Mouse (Mus musculus) R1 (cell line): Measurements from ENCODE around the gene Nacc2.

Source experiments
- DNase-seq: peaks from one replicate; pipeline ENCODE4 v3.0.0-alpha.2; 2018; ENCODE audit warnings: low read depth, low spot score

Nacc2 gene

GRCm38 (mm10) chr2:26055747-26056102, 67.3 kb downstream of the Nacc2 start:
- DNase-seq, result no peak

DNA sequence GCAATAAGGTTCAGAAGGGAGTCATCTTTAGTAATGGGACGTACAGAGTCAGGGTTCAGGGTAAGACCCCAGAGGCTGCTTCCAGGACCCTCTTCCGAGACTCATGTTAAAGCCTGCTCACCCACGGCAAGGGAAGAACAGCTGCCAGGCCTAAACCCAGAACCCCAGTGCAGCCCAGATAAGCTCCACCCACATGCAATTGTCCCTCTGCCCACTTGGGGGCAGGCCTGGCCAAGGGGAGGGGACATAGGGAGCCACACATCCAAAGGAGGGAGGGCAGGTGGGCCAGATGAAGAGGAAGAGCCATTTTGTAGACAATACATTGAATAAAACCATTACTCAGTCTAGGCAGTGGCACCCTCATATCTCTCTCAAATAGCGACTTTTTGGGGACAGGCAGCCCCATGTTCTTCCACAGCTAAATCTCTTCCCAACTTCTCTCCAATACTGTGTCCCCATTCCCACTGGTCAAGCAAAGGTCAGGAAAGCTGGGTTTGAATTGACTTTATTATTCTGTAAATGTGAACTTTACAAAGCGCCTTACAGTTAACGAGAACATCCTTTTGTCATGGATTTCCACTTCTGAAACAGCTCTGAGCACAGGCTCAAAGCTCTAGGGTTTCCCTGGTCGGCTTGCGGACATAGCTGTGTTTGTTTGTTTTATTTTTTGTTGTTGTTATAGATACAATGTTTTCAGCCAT, 67.8 kb downstream of the Nacc2 start:
- peak; percentile 95 for DNase-seq

DNA sequence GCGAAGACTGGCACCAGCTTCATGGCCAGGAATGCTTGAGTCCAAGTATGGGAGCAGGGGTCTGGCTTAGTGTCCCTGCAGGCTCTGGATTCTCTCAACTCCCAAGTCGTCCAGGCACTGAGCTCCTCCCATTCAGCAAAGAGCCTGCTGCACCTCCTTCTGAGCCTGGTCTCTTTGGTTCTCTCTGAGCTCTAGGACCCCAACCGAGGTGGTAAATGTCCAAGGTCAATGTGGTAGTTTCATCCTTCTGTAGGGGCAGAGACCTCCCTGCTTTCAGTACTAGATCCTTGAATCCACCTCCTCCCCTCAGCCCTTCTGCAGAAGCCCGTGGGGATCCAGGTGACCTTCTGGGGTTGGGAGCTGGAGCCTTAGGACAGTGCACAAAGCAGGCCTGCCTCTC, 70.2 kb downstream of the Nacc2 start:
- peak; percentile 57 for DNase-seq

- no peak for DNase-seq
These were observed 74.2 kb downstream of the Nacc2 start for GRCm38 (mm10) chr2:26048816-26049215.

- no peak for DNase-seq
These were observed 78.8 kb downstream of the Nacc2 start for GRCm38 (mm10) chr2:26044216-26044615.

DNA sequence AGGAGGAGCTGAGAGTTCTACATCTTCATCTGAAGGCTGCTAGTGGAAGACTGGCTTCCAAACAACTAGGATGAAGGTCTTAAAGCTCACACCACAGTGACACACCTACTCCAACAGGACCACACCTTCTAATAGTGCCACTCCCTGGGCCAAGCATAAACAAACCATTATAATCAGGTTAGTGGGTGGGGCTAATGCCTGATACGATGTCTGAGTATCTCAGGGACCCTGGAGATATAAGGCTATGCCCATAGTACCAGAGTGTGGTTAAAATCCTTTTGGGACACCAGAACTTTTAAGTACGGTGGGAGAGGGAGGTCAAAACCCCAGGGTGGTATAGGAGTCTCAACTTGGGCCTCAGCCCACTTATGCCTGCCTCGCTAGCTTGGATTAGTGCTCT, 80.4 kb downstream of the Nacc2 start:
- DNase-seq, result no peak

DNA sequence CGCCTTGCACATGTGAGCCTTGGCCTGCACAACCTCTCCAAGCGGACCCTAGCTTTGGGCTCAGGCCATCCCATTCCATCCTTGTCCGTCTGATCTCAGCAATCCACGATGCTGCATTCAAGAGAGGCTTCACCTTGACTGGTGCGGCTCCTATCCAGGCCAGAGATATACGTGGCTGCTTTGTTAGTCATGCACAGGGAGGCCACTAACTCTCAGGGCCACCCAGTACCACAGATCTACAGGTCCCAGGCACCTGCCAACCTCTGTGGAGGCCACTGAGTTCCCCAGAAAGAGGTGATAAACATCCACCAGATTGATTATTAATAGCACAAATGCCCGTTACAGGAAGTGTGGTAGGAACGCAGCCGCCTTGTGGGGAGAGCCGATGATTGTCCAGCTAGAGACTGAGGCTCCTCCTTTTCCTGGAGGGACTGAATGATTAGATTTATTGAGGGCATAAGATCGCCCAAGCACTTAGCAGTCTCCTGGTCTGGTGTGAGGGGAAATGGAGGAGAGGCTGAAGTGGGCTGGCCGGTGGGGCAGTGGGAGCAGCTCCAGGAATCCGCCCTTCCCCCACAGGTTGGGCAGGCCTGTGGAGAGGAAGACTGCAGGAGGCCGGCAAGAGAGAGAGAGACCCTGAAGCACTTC, 81.7 kb downstream of the Nacc2 start:
- DNase-seq, result no peak

- DNase-seq, result no peak
These were observed 83.1 kb downstream of the Nacc2 start for GRCm38 (mm10) chr2:26039951-26040350.

- DNase-seq, result no peak
These were observed 85.6 kb downstream of the Nacc2 start for GRCm38 (mm10) chr2:26037386-26037785.

GRCm38 (mm10) chr2:26034344-26035050, 88.5 kb downstream of the Nacc2 start:
- DNase-seq, result no peak

- DNase-seq, result peak; percentile 35
These were observed 92.7 kb downstream of the Nacc2 start for GRCm38 (mm10) chr2:26030288-26030687.

- DNase-seq, result peak; percentile 66
These were observed 98.6 kb downstream of the Nacc2 start for GRCm38 (mm10) chr2:26024138-26025075.

GRCm38 (mm10) chr2:26022626-26023025, 100.4 kb downstream of the Nacc2 start:
- no peak for DNase-seq

DNA sequence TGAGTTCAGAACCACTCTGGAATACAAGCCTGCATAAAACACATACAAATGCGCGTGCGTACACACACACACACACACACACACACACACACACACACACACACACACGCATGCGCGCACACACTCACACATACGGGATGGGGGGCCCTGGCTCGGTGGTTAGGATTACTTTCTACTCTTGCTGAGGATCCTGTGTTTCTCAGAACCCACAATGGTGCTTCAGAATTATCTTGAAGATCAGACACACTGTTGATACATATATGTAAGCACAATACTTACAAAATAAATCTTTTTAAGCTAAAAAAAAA, 100.8 kb downstream of the Nacc2 start:
- no peak for DNase-seq

GRCm38 (mm10) chr2:26021561-26022257, 101.3 kb downstream of the Nacc2 start, which contains the start of gene Ubac1:
Gene Ubac1 (minus strand): TSS chr2:26021747.
- DNase-seq, result peak; percentile 95

DNA sequence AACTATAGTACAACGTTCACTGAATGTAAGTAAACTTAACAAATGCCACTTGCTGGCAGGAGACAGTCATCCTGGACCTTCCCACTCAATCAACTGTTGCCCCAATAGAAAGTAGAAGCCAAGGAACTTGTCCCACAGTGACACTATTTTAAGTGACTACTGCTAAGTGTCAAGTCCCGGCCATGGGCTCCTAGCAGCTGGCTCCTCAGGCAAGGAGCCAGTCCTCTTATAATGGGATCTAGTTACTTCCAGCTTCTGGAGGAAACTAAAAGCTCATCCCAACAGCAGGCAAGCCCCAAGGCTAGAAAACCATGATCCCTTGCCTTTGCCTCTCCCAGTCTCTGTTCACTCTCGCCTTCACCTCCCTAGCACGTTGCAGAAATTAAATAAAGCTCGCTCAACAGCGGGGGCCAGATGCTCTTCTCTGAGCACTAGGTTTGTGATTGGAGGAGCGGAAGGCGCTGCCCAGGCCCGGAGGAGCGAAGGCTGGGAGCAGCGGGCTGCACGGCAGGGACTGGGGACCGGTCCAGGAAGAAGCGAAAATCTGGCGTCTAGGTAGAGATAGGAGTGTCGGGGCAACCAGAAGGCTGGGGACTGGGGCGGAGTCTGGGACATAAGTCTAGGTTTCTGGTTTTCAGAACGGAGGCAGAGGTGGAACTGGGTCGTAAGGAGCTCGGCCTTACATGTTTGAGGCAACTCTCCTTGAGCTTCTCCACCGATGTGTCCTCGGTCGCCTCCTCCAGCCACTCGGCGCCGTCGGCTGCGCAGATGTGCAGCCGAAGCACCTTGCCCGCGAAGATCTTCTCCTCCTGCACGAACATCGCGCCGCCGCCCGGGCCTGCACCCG, 102.1 kb downstream of the Nacc2 start:
- no peak for DNase-seq

DNA sequence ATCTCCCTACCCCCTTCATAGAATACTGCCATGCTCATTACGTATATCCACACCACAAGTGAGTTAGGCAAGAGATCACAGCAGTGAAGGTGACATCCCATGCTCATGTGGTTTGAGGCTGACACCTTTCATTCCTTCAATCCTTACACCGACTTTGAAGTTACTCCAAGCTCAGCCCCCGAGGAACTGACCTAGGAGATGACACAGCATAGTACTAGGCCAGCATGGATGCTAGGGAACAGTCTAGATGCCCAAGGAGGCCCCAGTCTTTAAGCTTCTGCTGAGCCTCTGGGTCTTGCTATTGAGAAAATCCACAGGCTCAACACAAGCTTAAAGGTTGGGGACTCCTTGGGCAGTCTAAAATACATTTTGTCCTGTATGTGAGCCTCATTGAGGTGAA, 103.1 kb downstream of the Nacc2 start:
- no peak for DNase-seq

DNA sequence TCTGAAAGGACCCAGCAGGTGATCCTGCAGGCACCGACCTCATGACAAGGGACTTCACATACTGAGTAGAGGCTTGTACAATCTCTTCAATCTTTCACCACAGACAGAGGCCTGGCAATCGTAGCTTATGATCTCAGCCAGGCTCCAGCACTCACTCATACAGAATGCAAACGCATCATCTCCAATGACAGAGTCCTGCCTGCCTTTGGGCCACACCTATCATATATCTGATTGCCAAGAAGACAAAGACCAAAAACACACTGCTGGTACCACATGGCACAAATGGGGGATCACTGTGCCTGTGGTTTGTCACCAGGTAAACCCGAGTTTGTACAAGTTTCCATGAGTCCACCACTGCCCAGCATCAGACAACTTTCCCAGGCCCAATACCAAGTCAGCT, 105.7 kb downstream of the Nacc2 start:
- no peak for DNase-seq

GRCm38 (mm10) chr2:26013674-26014073, 109.3 kb downstream of the Nacc2 start:
- DNase-seq, result no peak

DNA sequence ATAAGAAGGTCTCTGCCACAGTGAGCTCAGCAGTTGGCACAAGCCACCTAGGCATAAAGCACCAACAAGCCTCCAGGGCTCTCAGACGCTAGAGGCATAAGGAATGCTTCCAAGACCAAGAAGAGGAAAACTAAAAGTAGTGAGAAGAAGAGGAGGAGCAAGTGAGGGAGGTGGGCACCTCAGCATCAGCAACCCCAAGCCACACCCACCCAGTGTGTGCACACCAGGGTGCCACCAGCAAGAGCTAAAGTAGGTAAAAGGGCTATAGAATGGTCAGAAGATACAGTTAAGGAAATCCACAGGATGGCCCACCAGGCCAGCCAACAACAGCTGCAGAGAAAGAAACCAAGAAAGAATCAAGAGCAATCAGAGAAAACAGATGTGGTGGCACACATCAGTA, 111.6 kb downstream of the Nacc2 start:
- no peak for DNase-seq
